Mouse (Mus musculus): Measurements from ENCODE around the gene Gm4131.
"Not testable (repeated sequence)": the region's sequence is repeated elsewhere in the genome, so short reads cannot be mapped to it uniquely, and the experiment has no call there.

Gene Gm4131

GRCm38 (mm10) chr14:62566821-62567220 is at the start of gene Gm4131:
TSS of gene Gm4131 (minus strand) at chr14:62566921.
- not testable (repeated sequence) for DNase-seq

GRCm38 (mm10) chr14:62609904-62610303 is 43.2 kb upstream of the Gm4131 start:
- DNase-seq: no peak

GRCm38 (mm10) chr14:62607791-62608196 is 41.1 kb upstream of the Gm4131 start:
- DNase-seq: no peak

GRCm38 (mm10) chr14:62602869-62603268 is 36.1 kb upstream of the Gm4131 start:
- no peak for DNase-seq

GRCm38 (mm10) chr14:62602271-62602670 is 35.5 kb upstream of the Gm4131 start:
- no peak for DNase-seq

GRCm38 (mm10) chr14:62600109-62600522 is 33.4 kb upstream of the Gm4131 start:
- DNase-seq: no peak

GRCm38 (mm10) chr14:62585338-62585737 is 18.6 kb upstream of the Gm4131 start:
- DNase-seq: peak; percentile 40

GRCm38 (mm10) chr14:62584637-62585036 is 17.9 kb upstream of the Gm4131 start:
- DNase-seq: no peak

- DNase-seq: no peak
These were observed 15.0 kb upstream of the Gm4131 start for GRCm38 (mm10) chr14:62581768-62582167.

- DNase-seq: no peak
These were observed 14.2 kb upstream of the Gm4131 start for GRCm38 (mm10) chr14:62580945-62581344.

GRCm38 (mm10) chr14:62575862-62576261 is 9.1 kb upstream of the Gm4131 start:
- no peak for DNase-seq

- no peak for DNase-seq
These were observed 8.2 kb upstream of the Gm4131 start for GRCm38 (mm10) chr14:62574906-62575305.

GRCm38 (mm10) chr14:62573454-62573853 is 6.7 kb upstream of the Gm4131 start:
- DNase-seq: peak; percentile 44

GRCm38 (mm10) chr14:62570299-62570698 is 3.6 kb upstream of the Gm4131 start:
- DNase-seq: no peak

- no peak for DNase-seq
These were observed 2.7 kb upstream of the Gm4131 start for GRCm38 (mm10) chr14:62569463-62569862.

GRCm38 (mm10) chr14:62563679-62564078 is 3.0 kb downstream of the Gm4131 start:
- no peak for DNase-seq

- DNase-seq: no peak
These were observed 4.6 kb downstream of the Gm4131 start for GRCm38 (mm10) chr14:62561875-62562748.

- no peak for DNase-seq
These were observed 9.6 kb downstream of the Gm4131 start for GRCm38 (mm10) chr14:62557111-62557510.

GRCm38 (mm10) chr14:62555840-62556810 is 10.6 kb downstream of the Gm4131 start:
- DNase-seq: peak; percentile 41

GRCm38 (mm10) chr14:62555309-62555829 is 11.4 kb downstream of the Gm4131 start, which contains the start of gene Fam124a:
TSS of gene Fam124a (plus strand) at chr14:62555737.
- DNase-seq: peak; percentile 90

GRCm38 (mm10) chr14:62553786-62554185 is 12.9 kb downstream of the Gm4131 start:
- no peak for DNase-seq

- no peak for DNase-seq
These were observed 13.9 kb downstream of the Gm4131 start for GRCm38 (mm10) chr14:62552771-62553170.

GRCm38 (mm10) chr14:62550121-62550520 is 16.6 kb downstream of the Gm4131 start:
- no peak for DNase-seq
